In the genomic region with DNA sequence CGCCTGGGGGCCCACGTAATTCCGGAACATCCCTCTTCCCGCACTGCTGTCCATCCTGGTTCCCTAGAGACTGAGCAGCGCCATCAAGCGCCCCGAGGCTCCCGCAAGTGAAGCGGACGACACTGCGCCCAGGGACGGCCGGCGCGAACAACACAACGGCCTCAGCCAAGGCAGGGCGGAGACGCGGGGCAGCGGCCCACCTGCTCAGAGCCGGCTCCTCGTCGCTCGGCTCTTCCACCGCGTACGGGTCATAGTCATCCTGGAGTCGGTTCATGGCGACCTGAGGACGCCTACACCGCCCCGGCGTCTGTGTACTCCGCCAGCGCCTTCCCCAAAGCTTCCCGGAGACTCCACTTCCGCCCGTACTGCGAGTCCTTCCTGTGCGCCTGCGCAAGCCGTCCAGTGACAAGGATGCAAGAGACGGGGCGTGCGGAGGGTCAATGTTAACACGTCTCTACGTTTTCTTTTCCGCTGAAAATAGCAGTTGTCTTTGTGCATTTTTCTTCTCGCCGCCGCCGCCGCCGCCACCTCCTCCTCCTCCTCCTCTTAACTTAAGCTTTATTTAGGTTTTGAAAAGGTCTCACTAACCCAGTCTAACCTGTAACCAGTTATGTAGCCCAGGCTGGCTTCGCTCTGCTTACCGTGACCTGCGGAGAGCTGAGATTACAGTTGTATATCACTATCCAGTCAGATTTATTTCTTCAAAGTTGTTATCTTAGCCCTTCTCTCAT, we compare ENCODE assay signal across 7 mouse cellular contexts. TPM values are rescaled to one million over a fixed set of nuclear protein-coding genes. Genes with fewer than 3 reads are reported as not detected.
A peak's percentile ranks its signal among the peaks of the same experiment; 100 is the strongest.
DNase-seq lines count a peak whose midpoint lies in the region; ATAC-seq lines count a peak whose summit lies in the region.

Gene Eapp (minus strand): TSS at position 387 of the 731 bp plus-strand sequence.

- WGBS in embryonic facial prominence, embryonic 10.5 days, result under 1% methylated on average over 57 of the region's 57 CpGs
- WGBS in limb, embryonic 10.5 days, result under 1% methylated on average over 57 of the region's 57 CpGs
- WGBS in midbrain, embryonic 13.5 days, result under 1% methylated on average over 57 of the region's 57 CpGs

- peak within 1 kb of the TSS; percentile 95 for H3K27ac ChIP-seq in embryonic facial prominence, embryonic 10.5 days (replicated peaks)
- peak within 1 kb of the TSS; percentile 95 for H3K27ac ChIP-seq in limb, embryonic 10.5 days
- H3K27ac ChIP-seq in midbrain, embryonic 13.5 days, result peak within 1 kb of the TSS; percentile 98

- peak within 1 kb of the TSS; percentile 64 for H3K4me2 ChIP-seq in midbrain, embryonic 13.5 days (replicated peaks)

- DNase-seq in adrenal gland, postnatal 10 days, result peak; percentile 96
- DNase-seq in embryonic facial prominence, embryonic 10.5 days (ENCODE audit: low spot score), result peak; percentile 95
- DNase-seq in kidney, adult 11 months, result peak; percentile 95
- peak; percentile 94 for DNase-seq in limb, embryonic 10.5 days (ENCODE audit: low spot score)
- DNase-seq in spleen, adult 12 weeks (ENCODE audit: low spot score), result peak; percentile 90

- H3K9ac ChIP-seq in midbrain, embryonic 13.5 days (replicated peaks), result peak within 1 kb of the TSS; percentile 89

- H3K27me3 ChIP-seq in embryonic facial prominence, embryonic 10.5 days (replicated peaks; ENCODE audit: low read depth, poor library complexity, severe bottlenecking), result no peaks in the 10 kb centered on the region
- no peaks in the 10 kb centered on the region for H3K27me3 ChIP-seq in limb, embryonic 10.5 days (ENCODE audit: low read depth, poor library complexity, severe bottlenecking)
- no peaks in the 10 kb centered on the region for H3K27me3 ChIP-seq in midbrain, embryonic 13.5 days

- H3K4me1 ChIP-seq in embryonic facial prominence, embryonic 10.5 days, result peaks cover 4% of the 10 kb centered on the region
- H3K4me1 ChIP-seq in limb, embryonic 10.5 days, result 0 out of 2 replicates have a peak, but pooled peaks cover 3% of the 10 kb centered on the region
- H3K4me1 ChIP-seq in midbrain, embryonic 13.5 days (replicated peaks), result peaks cover 16% of the 10 kb centered on the region

- H3K36me3 ChIP-seq in embryonic facial prominence, embryonic 10.5 days (replicated peaks), result peaks cover 21% of the 10 kb centered on the region
- H3K36me3 ChIP-seq in limb, embryonic 10.5 days, result peaks cover 18% of the 10 kb centered on the region
- H3K36me3 ChIP-seq in midbrain, embryonic 13.5 days, result peaks cover 14% of the 10 kb centered on the region; the same call in 1 of the 2 replicates

- peak; percentile 77 for ATAC-seq in granulocyte monocyte progenitor cell, adult 5-6 weeks (replicated peaks; ENCODE audit: poor library complexity, severe bottlenecking)
- ATAC-seq in midbrain, embryonic 13.5 days, result peak; percentile 94

- no peaks in the 10 kb centered on the region for H3K9me3 ChIP-seq in embryonic facial prominence, embryonic 10.5 days
- no peaks in the 10 kb centered on the region for H3K9me3 ChIP-seq in limb, embryonic 10.5 days (replicated peaks)
- H3K9me3 ChIP-seq in midbrain, embryonic 13.5 days, result no peaks in the 10 kb centered on the region

- H3K4me3 ChIP-seq in embryonic facial prominence, embryonic 10.5 days, result peak within 1 kb of the TSS; percentile 86
- peak within 1 kb of the TSS; percentile 86 for H3K4me3 ChIP-seq in limb, embryonic 10.5 days
- peak within 1 kb of the TSS; percentile 84 for H3K4me3 ChIP-seq in midbrain, embryonic 13.5 days (replicated peaks)

RNA-seq across cellular contexts. Expression of gene Eapp, which starts in this region (rescaled TPM):
- total RNA-seq in adrenal gland, postnatal 10 days (2021), result 10 to 100 TPM; 33.5 to 36.8 TPM
- polyA plus RNA-seq in embryonic facial prominence, embryonic 10.5 days (2016; fragmentation: Nextera tagmentation; extraction: Ambion mirVana), result 64.4 and 72.8 TPM in 2 replicates
- total RNA-seq in granulocyte monocyte progenitor cell, adult 5-6 weeks (2014; fragmentation: Nextera tagmentation), result 49.9 and 62.1 TPM in 2 replicates
- 50.8 and 73.5 TPM in 2 replicates for total RNA-seq in granulocyte monocyte progenitor cell, adult 5-6 weeks (2017)
- polyA plus RNA-seq in limb, embryonic 10.5 days (2016; fragmentation: Nextera tagmentation; extraction: Ambion mirVana), result 62.7 and 69.8 TPM in 2 replicates
- 95.4 and 98.4 TPM in 2 replicates for polyA plus RNA-seq in midbrain, embryonic 13.5 days (2015; fragmentation: Nextera tagmentation; extraction: Ambion mirVana)

Comparison
In these comparisons a context has a peak if more than half of its experiments do, and no peak if none do; other contexts are left out.
1. Peak in every context shown above with its lines: DNase-seq, ATAC-seq, H3K4me3 ChIP-seq and H3K27ac ChIP-seq.